Mouse (Mus musculus) MEL (cell line): ENCODE measurements at regions not wholly inside any gene's neighbourhood (a gene's known extent, or its start where the extent isn't known, plus 50 kb on each side); places are given as distances from the start of the nearest gene placed in this dataset.

Experiments
- DNase-seq: peaks from one replicate; pipeline ENCODE4 v3.0.0; 2011; ENCODE audit warnings: low read depth, low spot score
- H3K27ac ChIP-seq: 2 replicates; pipeline ENCODE4 v1.5.1; 2012; ENCODE audit warnings: low read depth, mild to moderate bottlenecking, control low read depth, low read length, moderate library complexity; ENCODE audit not compliant: control insufficient read depth
- H3K27me3 ChIP-seq, 2 experiments: fragments of 150-350 bp in 1 of 2; sonication (generic) in 1 of 2; 2 replicates each; pipeline ENCODE4 v1.6.1; 2012; ENCODE audit warnings: low read length in 2 of 2, mild to moderate bottlenecking in 2 of 2, improper control_type of control experiment in 1 of 2, moderate library complexity in 1 of 2; ENCODE audit not compliant: insufficient read depth in 2 of 2, control insufficient read depth in 1 of 2
- H3K36me3 ChIP-seq, 2 experiments: 2 replicates each; pipeline ENCODE4 v1.6.1; 2012 to 2014; ENCODE audit warnings: low read length in 2 of 2, improper control_type of control experiment in 1 of 2, inconsistent platforms in 1 of 2, mild to moderate bottlenecking in 1 of 2; ENCODE audit not compliant: insufficient read depth in 2 of 2, control insufficient read depth in 1 of 2
- H3K4me1 ChIP-seq, 2 experiments: fragments of 150-350 bp in 1 of 2; sonication (generic) in 1 of 2; 2 replicates each; pipeline ENCODE4 v1.6.1; 2012; ENCODE audit warnings: low read length in 2 of 2, improper control_type of control experiment in 1 of 2, mild to moderate bottlenecking in 1 of 2; ENCODE audit not compliant: insufficient read depth in 2 of 2, control insufficient read depth in 1 of 2
- H3K4me3 ChIP-seq, 2 experiments: fragments of 150-350 bp in 1 of 2; sonication (generic) in 1 of 2; 2 replicates each; pipeline ENCODE4 v1.5.1; 2012; ENCODE audit warnings: low read depth in 2 of 2, low read length in 2 of 2, mild to moderate bottlenecking in 2 of 2, moderate library complexity in 2 of 2, control low read depth in 1 of 2, improper control_type of control experiment in 1 of 2; ENCODE audit not compliant: control insufficient read depth in 1 of 2, insufficient read depth in 1 of 2
- H3K79me2 ChIP-seq: 2 replicates; pipeline ENCODE4 v1.6.1; 2012; ENCODE audit warnings: mild to moderate bottlenecking, low read length, moderate library complexity; ENCODE audit not compliant: control insufficient read depth, poor library complexity, insufficient read depth
- H3K9ac ChIP-seq: 2 replicates; pipeline ENCODE4 v1.6.1; 2012; ENCODE audit warnings: low read depth, mild to moderate bottlenecking, control low read depth, low read length, moderate library complexity; ENCODE audit not compliant: control insufficient read depth, poor library complexity, severe bottlenecking
- H3K9me3 ChIP-seq: fragments of 150-350 bp; sonication (generic); replicated peaks from 2 replicates; pipeline ENCODE4 v1.6.1; 2012; ENCODE audit warnings: mild to moderate bottlenecking, low read length, improper control_type of control experiment, moderate library complexity; ENCODE audit not compliant: insufficient read depth
- CHD2 ChIP-seq: IDR thresholded peaks from 2 replicates; pipeline ENCODE4 v1.6.1; 2011; ENCODE audit warnings: low read length, improper control_type of control experiment
- ELF1 ChIP-seq: IDR thresholded peaks from 2 replicates; pipeline ENCODE4 v1.6.1; 2014; ENCODE audit warnings: low read depth, mild to moderate bottlenecking, inconsistent platforms, low read length, improper control_type of control experiment, moderate library complexity
- GATA1 ChIP-seq: IDR thresholded peaks from 2 replicates; pipeline ENCODE4 v1.6.1; 2011; ENCODE audit warnings: low read depth, low read length, improper control_type of control experiment
- KAT2A ChIP-seq: conservative IDR thresholded peaks from 2 replicates; pipeline ENCODE4 v1.6.1; 2012; ENCODE audit warnings: low read depth, low read length, improper control_type of control experiment, inconsistent platforms
- MAFK ChIP-seq: IDR thresholded peaks from 2 replicates; pipeline ENCODE4 v1.6.1; 2011; ENCODE audit warnings: low read depth, mild to moderate bottlenecking, low read length, improper control_type of control experiment, borderline replicate concordance
- MAX ChIP-seq: IDR thresholded peaks from 2 replicates; pipeline ENCODE4 v1.6.1; 2011; ENCODE audit warnings: low read length, improper control_type of control experiment
- MEF2A ChIP-seq: IDR thresholded peaks from 2 replicates; pipeline ENCODE4 v1.6.1; 2014; ENCODE audit warnings: low read depth, mild to moderate bottlenecking, inconsistent platforms, low read length, improper control_type of control experiment; ENCODE audit not compliant: poor library complexity, insufficient replicate concordance, severe bottlenecking; ENCODE audit errors: extremely low read depth
- MXI1 ChIP-seq: IDR thresholded peaks from 2 replicates; pipeline ENCODE4 v1.6.1; 2011; ENCODE audit warnings: mild to moderate bottlenecking, low read depth, low read length, improper control_type of control experiment
- NELFE ChIP-seq: IDR thresholded peaks from 2 replicates; pipeline ENCODE4 v1.6.1; 2011; ENCODE audit warnings: low read depth, low read length, improper control_type of control experiment
- NRF1 ChIP-seq: IDR thresholded peaks from 2 replicates; pipeline ENCODE4 v1.6.1; 2014; ENCODE audit warnings: low read depth, mild to moderate bottlenecking, inconsistent platforms, low read length, improper control_type of control experiment, moderate library complexity; ENCODE audit not compliant: poor library complexity, insufficient read depth, severe bottlenecking
- RAD21 ChIP-seq: IDR thresholded peaks from 2 replicates; pipeline ENCODE4 v1.6.1; 2011; ENCODE audit warnings: mild to moderate bottlenecking, low read depth, low read length, improper control_type of control experiment
- RCOR1 ChIP-seq: IDR thresholded peaks from 2 replicates; pipeline ENCODE4 v1.6.1; 2012; ENCODE audit warnings: low read depth, mild to moderate bottlenecking, inconsistent platforms, low read length, improper control_type of control experiment
- SIN3A ChIP-seq: IDR thresholded peaks from 2 replicates; pipeline ENCODE4 v1.6.1; 2012; ENCODE audit warnings: low read length, improper control_type of control experiment, inconsistent platforms
- TAL1 ChIP-seq: IDR thresholded peaks from 2 replicates; pipeline ENCODE4 v1.6.1; 2012; ENCODE audit warnings: mild to moderate bottlenecking, inconsistent platforms, low read length, moderate library complexity, mixed read lengths
- TBP ChIP-seq: IDR thresholded peaks from 2 replicates; pipeline ENCODE4 v1.8.0; 2011; ENCODE audit warnings: low read depth, low read length, improper control_type of control experiment
- TCF12 ChIP-seq: IDR thresholded peaks from 2 replicates; pipeline ENCODE4 v1.6.1; 2014; ENCODE audit warnings: low read depth, mild to moderate bottlenecking, inconsistent platforms, low read length, improper control_type of control experiment, moderate library complexity
- UBTF ChIP-seq: IDR thresholded peaks from 2 replicates; pipeline ENCODE4 v1.6.1; 2012; ENCODE audit warnings: low read depth, mild to moderate bottlenecking, inconsistent platforms, low read length, improper control_type of control experiment, moderate library complexity, borderline replicate concordance; ENCODE audit not compliant: insufficient read depth
- USF1 ChIP-seq: IDR thresholded peaks from 2 replicates; pipeline ENCODE4 v1.6.1; 2014; ENCODE audit warnings: low read depth, mild to moderate bottlenecking, inconsistent platforms, low read length, improper control_type of control experiment, moderate library complexity
- ZC3H11A ChIP-seq: IDR thresholded peaks from 2 replicates; pipeline ENCODE4 v1.6.1; 2012; ENCODE audit warnings: low read depth, mild to moderate bottlenecking, inconsistent platforms, low read length, improper control_type of control experiment
- ZKSCAN1 ChIP-seq: IDR thresholded peaks from 2 replicates; pipeline ENCODE4 v1.6.1; 2012; ENCODE audit warnings: low read depth, mild to moderate bottlenecking, inconsistent platforms, low read length, improper control_type of control experiment, moderate library complexity
- ZNF384 ChIP-seq: IDR thresholded peaks from 2 replicates; pipeline ENCODE4 v1.6.1; 2012; ENCODE audit warnings: low read depth, mild to moderate bottlenecking, inconsistent platforms, low read length, improper control_type of control experiment

DNA sequence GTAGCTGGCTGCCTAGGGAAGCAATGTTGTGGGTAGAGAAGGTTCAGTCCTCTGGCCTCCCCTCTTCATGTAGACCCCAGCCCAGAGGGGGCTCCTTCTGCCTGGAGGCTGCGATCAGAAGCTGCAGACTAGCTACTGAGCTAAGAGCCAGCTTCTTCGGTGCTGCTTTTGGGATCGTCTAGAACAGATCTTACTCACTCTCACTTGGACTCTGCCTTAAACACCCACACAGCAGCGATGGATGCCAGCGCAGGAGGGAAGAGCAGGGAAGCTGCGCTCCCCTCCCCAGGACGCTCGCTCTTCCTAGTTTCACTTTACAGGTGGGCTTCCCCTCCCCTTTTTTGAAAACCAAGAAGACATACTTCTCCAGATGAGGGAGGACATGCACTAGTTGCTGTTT lies 66.0 kb upstream of the Arhgap21 start:
- TF ChIP-seq MEF2A, result no peak
- no peak for TF ChIP-seq MAFK
- TF ChIP-seq KAT2A, result no peak
- no peak for TF ChIP-seq TCF12
- TF ChIP-seq GATA1, result no peak
- TF ChIP-seq TAL1, result no peak
- TF ChIP-seq TBP, result no peak
- TF ChIP-seq ZC3H11A, result no peak
- no peak for TF ChIP-seq MXI1
- TF ChIP-seq RCOR1, result no peak
- no peak for TF ChIP-seq RAD21
- TF ChIP-seq MAX, result no peak
- TF ChIP-seq NRF1, result no peak
- TF ChIP-seq ZNF384, result no peak
- TF ChIP-seq UBTF, result no peak
- TF ChIP-seq CHD2, result no peak
- no peak for TF ChIP-seq NELFE
- TF ChIP-seq USF1, result no peak
- Histone ChIP-seq H3K36me3 (no peaks in the 10 kb centered on the region), H3K27ac (no peak overlapping the region), H3K4me3 (no peak overlapping the region), H3K79me2 (no peaks in the 10 kb centered on the region), H3K4me1 (no peaks in the 10 kb centered on the region), H3K9me3 (no peaks in the 10 kb centered on the region), H3K9ac (no peak overlapping the region), H3K27me3 (no peaks in the 10 kb centered on the region; a peak in 1 of 4 replicates)
- DNase-seq, result no peak

DNA sequence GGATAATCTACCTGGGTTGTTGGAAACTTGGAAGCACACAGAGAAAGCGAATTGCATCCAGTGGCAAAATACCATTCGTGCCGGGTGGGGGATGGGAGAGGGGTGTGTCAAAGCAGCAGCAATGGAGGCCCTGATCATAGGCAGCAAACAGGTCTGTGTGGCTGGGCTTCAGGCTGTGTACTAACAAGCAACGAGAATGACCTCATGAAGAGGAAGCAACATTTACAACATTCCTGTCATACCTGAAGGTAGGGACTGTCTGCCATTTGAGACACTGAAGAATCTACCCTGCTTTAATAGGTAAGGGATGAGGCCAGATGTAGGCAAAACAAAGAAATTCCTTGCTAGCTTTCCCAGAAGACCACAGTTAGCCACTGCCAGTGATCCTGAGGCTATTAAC lies 62.0 kb upstream of the Arhgap21 start:
- TF ChIP-seq CHD2, result no peak
- TF ChIP-seq ZNF384, result no peak
- no peak for TF ChIP-seq ELF1
- no peak for TF ChIP-seq TCF12
- TF ChIP-seq ZC3H11A, result no peak
- no peak for TF ChIP-seq MAFK
- TF ChIP-seq ZKSCAN1, result no peak
- no peak for TF ChIP-seq SIN3A
- TF ChIP-seq NRF1, result no peak
- TF ChIP-seq NELFE, result no peak
- no peak for TF ChIP-seq KAT2A
- no peak for TF ChIP-seq MEF2A
- no peak for TF ChIP-seq UBTF
- TF ChIP-seq, all 39 proteins: peak for 0
- Histone ChIP-seq H3K9ac (no peak overlapping the region), H3K4me3 (no peak overlapping the region), H3K27me3 (no peaks in the 10 kb centered on the region; a peak in 2 of 4 replicates), H3K27ac (no peak overlapping the region), H3K36me3 (no peaks in the 10 kb centered on the region), H3K4me1 (no peaks in the 10 kb centered on the region), H3K9me3 (no peaks in the 10 kb centered on the region), H3K79me2 (no peaks in the 10 kb centered on the region)
- no peak for DNase-seq
